Mouse (Mus musculus): ENCODE results near the gene Rps6ka2.
"Not testable (repeated sequence)": the region's sequence is repeated elsewhere in the genome, so short reads cannot be mapped to it uniquely, and the experiment has no call there.

Rps6ka2 gene

DNA sequence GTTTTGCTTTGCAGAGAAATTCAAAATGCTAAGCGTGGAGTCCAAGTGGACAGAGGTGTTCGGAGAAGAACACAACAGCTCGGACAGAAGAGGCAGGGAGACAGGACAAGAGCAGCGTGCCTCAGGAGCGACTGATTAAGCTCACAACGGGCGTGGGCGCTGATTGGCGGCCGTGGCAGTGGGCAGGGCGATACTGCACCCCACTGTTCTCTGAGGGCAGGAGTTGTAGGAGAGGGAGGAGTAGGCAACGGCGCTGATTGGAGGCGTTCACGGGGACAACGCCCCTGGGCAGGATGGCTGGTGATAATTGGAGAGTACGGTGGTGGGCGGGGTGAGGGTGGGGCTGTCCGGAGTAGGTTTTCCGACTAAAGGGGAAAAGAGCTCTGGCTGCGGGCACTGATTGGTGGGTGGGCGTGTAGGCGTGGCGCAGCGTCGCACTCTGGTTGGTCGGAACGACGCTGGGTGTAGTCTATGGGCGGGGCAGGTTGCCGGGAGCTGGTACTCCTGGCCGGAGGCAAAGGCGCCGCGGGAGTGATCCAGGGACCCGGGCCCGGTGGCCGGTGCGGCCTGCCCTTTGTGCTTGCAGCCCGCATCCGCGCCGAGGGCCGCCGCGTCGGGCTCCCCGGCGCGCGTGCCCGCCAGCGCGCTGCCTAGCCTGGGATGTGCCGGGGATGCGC lies at the start of gene Rps6ka2:
TSS of gene Rps6ka2 (plus strand) at position 489 of the 677 bp plus-strand sequence.
- DNase-seq, result peak; percentile 95

DNA sequence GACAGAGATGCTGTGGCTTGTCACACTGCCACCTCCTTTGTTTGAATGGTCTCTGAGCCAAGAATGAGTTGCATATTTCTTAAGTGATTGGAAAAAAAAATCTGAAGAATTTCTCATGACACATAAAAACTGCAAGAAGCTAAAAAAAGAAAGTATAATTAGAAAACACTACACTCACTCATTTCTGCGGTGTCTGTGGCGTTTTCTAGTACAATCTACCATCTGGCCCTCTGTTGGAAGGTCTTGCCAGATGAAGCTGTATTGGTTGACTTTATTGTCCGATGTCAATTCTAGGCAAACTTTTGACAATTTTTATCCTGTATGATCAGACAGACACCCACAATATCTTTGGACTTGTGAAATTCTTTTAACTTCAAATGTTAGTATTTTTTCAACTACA lies 49.1 kb upstream of the Rps6ka2 start:
- not testable (repeated sequence) for DNase-seq

DNA sequence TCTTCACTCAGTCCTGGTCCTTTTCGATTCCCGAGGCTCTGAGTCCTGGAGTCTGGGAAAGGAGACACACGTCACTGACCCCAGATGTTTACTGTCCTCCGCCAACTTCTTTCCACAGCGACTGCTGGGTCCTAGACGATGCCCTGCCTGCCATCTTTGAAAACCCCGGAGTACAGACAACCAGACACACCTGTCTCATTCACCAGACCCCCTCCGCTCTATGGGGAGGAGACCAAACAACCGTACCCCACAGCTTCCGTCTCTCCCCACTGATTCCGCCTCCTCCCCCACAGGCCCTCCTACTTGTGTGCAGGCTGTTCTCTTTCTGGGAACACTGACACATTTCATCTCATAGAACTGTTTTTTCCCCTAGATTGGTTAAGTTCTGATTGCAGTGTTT lies 47.4 kb upstream of the Rps6ka2 start:
- not testable (repeated sequence) for DNase-seq

DNA sequence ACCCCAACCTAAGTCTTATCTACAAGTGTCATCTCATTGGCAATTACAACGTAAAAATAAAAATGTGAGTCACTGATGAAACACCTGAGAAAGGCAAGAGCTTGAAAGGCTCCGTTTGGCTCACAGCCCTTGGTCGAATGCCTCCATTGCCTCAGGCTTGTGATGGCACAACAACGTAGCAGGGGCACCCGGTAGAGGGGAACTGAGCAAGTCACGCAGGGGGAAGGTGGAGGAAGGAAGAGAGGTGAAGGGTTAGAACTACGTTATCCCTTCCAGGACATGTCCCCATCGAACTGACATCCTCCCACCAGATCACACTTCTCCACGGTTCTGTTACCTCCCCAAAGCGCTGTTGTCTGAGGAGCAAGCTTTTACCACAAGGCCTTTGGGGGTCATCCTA lies 43.4 kb upstream of the Rps6ka2 start:
- DNase-seq, result not testable (repeated sequence)

DNA sequence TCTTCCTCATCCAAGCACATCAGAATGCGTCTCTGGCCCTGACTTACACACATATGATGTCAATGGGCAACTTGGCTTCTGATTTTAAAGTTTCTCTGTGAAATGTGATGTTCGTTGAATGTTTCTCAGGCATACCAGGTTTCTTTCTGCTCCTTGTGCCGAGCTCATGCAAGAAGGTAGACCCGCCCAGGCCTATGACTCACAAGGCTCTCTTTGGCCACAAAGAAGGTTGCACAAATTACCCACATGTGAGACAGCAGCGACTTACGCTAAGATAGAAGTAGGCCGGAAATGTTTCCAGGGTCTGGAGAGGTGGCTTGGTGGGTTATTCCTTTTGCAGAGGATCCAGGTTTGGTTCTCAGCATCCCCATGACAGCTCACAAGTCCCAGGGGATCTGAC lies 35.9 kb upstream of the Rps6ka2 start:
- DNase-seq, result not testable (repeated sequence)

DNA sequence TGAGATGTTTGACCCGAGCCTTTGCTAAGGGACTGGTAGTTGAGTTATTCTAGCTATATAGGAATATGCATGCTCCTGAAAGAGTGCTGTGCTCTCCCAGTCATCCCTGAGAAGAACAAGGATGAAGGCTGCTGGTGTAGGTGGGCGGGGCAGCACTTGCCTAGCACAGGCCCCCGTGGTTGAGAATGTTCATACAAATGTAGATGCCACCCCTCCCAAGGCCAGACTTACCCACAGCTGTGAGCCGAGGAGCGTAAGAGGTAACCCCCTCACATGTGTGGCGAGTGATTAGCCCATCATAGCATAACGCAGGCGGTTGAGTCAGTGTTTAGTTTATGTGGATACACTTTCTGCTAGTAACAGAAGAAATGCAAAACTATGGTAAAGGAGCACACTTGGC lies 34.6 kb upstream of the Rps6ka2 start:
- DNase-seq, result not testable (repeated sequence)

DNA sequence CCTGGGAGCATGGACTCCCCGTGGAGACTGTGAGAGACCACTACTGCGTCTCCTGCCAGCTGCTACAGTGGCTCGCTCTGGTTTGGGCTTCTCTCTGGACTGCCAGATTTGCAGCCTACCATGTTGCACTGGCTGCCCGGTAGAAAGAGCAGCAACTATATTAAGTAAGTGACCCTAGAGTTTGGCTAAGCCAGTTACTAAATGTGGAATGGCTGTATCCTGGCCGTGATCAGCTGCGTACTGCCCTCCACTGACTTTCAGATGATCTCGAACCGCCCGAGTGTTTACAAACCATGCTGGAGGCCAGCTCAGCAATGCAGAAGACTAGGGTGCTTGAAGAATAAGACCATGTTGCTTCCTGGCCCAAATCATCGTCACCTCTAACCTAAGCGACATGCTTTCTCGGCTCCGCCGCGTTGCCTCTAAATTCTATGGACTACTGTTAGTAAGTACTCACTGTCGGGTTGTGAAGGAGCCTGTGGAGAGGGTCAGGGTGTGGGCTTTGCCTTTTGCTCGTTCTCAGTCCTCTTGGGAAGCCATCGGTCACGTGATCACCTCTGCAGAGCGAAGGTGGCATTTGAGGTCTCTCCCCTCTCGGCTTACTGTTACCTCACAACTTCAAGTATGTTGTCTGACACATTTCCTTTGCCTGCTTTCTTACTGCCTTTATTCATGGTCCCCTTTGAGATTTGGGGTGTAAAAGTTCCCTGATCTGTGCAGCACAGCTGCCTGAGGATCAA lies 31.6 kb upstream of the Rps6ka2 start:
- no peak for DNase-seq

DNA sequence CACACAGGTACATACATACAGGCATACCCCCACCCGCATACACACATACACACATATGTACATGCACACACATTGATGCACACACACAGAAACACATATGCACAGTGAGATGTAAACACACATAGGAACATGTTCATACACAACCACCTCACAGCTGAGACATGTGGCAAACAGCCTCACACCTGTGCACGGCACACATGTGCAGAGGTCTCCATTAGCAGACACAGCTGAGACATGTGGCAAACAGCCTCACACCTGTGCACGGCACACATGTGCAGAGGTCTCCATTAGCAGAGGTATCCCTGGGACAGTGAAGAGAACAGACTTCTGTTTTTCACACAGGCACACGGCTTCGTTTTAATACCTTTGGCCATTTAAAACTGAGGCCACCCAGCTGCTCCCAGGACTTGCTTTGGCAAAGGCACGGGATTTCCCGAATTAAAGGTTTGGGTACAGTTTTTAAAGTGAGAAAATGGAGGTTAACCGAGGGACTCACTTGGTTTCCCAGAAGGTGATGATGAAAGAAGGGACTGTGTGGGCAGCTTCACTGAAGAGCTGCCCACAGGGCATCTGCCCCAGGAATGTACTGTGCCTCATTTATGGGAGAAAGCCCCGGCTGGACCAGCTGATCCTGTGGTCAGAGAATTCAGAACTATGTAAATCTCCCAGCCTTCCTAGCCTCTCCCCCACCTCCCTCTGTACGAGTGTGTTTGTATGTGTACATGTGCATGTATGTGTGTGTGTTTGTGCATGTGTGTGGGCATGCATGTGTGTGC lies 29.3 kb upstream of the Rps6ka2 start:
- DNase-seq, result no peak

DNA sequence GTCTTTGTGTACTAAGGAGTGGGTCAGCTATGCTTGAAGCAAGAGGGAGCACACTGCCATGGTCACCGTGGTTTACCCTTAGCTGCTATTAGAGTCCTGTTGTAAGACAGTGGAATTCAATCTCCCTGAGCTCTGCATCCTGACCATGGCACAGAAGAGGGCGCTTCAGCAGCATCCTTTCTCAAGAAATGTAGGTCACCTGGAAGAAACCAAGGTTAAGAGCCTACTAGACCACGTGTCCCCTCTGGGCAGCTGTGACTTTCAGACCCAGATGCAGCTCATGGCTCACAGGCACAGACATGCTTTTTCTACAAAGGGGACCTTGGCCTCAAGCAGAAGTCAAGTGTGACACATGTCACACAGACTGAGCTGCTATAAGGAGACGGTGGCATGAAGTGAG lies 27.5 kb upstream of the Rps6ka2 start:
- DNase-seq, result peak; percentile 39

DNA sequence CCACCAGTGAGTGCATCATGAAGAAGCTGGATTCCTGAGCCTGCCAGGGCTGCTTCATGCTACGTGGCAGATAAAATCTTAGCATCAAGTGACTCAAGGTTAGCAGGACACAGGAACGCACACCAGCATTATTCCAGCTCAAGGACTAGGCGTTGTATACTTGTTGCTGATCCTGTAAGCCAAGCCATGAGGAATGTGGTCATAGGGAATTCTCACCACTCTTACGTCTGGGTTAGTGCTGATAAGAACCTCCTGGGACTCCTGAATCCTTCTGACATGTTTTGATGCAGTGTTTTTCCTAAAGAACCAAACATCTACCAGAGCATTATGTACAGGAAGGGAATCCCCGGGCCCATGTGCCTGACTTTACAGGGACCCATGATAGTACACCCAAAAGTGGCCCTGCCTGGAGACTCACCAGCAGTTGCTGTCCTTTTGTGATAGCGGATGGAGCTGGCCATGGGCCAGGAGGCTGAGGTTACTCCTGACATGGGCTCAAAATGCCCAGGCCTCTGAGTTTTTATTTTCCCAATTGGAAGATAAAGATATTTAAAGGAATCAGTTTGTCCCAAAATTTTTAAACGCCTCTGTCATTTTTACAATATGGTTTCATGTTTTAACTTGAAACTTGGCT lies 25.9 kb upstream of the Rps6ka2 start:
- DNase-seq, result no peak

DNA sequence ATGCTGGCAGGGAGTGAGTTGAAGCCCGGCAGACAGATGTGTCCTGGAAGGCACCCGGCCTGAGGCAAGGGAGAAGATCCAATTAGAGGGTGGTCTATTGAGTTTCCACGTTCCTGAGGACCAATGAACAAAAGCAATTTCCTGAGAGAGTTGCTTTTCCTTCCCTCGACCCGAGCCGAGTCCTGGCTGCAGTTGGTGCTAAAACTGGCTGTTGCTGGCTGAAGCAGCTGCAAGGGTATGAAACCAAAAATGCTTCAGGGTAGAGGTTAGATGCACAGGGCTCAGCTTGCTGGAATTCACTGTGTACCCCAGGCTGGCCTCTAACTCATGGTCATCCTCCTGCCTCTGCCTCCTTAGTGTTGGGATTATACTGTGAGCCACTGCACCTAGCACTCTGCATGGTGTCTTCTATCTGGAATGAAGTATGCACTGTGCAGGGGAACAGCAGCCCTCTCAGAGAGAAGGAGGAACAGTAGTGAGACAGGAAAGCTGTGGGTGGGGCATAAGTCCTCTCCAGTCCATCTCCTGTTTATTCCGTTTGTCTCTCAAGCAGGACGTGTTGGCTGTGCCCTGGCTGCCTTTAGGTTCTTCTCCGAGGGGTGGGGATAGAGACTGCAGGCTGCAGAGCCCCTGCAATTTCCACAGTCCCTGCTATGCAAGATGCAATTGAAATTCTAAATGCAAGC lies 24.4 kb upstream of the Rps6ka2 start:
- no peak for DNase-seq

DNA sequence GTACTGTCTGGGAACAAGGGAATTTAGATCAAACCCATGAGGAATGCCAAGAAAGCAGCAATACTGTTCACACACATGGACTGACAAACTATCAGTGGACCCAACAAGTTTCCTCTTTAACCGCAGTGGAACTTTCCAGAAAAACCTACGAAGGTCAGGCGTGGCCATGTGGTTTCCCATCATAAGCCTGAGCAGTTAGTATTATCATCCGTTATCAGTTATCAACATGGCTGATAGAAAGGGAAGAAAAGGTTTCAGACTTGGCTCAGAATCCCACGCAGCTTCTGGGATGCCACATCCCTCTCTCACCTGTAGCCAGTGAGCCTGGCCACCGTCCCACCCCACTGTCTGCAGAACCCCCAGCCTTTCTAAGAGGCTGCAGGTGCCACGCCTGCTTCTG lies 23.4 kb upstream of the Rps6ka2 start:
- DNase-seq, result no peak

DNA sequence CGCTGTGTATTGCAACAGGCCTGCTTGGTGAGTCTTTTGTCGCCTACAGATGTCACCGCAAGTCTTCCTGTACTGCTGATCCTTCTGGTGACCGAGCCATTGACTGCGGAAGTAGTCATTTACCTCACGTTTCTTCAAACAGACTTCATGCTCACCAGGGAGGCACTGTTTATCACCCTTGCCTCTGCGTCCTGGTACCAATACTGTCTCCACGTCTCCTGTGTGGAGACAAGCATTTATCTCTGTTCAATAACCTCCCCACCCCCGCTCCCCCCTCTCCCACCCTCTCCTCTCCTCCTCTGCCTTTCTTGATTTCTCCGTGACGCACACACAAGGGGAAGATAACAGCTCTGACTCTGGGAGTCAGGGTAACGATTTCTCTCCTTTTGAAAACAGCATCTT lies 22.0 kb upstream of the Rps6ka2 start:
- DNase-seq, result peak; percentile 31

DNA sequence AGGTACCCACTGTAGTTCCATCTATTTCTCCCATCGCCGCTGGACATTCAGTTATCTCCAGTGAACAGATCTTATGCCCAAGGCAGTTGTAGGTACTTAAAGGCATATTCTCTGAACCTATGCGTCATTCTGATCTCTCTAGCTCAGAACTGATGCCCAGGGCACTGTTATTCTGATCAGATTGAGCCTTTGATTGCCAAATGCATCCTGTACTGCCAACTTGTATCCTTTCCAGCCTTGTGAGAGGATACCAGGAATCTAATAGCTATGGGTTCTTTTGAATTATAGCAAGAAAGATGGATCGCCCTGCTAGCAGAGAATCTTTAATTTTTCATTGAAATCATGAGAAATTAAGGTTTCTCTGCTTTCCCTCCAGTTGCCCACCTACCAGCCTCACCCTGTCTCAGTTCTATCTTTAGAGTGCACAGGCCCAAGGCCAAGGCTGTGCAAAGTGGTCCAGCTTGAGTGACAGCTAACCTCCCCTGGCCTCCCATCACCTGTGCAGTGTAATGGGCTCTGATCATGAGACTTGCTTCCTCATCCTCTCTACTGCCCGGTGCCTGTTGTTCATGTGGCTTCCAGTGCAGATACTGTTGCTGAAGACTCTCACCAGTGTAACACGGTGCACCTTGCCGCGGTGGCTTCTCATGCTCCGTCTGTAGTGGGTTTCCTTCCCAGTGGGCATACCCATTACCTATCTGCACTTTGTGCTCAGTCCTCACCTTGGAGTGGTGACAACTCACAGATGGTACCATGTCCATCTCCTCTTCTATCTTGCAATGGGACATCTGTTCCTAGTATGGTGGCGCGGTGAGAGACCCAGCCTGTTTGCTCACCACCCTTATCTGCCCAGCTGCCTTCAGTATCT lies 20.4 kb upstream of the Rps6ka2 start:
- DNase-seq, result no peak

DNA sequence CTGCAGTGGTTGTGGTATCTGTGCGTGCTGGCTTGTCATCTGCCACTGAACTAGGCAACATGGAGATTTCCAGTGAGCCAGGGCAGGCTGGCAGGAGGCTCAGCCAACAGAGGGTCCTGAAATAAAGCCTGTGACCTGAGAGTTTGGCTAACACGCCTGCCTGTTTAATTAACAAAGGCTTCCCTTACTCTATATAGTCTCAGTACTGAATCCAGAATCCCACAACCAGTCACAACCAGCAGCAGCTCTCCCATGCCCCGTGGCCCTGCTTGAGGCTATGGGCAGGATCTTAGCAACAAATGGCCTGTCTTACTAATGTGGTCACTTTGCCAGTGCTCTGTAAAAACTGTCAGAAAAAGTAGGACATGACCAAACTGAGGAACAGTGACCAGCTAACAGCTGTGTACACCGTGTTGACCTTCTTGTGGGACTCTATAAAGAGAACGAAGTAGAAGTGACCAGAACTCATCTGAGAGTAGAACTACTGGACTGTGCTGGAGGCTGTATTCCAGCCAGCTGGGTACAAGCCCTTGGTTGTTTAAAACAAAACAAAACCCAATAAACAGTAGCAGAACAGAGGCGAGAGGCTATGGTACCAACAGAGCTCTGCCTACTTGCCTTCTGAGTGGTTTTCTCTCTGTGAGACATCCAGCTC lies 18.3 kb upstream of the Rps6ka2 start:
- no peak for DNase-seq

DNA sequence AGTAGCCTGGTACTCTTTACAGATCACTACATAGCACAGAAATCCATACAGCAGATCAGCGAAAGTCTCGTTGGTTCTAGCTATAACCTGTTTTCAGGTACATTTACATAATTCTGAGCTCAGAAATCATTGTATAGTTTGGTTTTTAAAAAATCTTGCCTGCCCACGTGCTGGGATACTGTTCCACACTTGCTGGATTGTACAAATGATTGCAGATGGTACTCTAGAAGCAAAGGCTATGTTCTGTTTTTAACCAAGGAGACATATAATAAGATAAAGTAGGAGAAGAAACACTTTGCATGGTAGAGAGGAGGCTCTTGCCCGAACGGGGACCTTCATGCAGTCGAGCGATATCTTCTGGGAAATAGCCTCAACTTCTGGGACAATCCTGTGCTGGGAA lies 17.3 kb upstream of the Rps6ka2 start:
- no peak for DNase-seq

DNA sequence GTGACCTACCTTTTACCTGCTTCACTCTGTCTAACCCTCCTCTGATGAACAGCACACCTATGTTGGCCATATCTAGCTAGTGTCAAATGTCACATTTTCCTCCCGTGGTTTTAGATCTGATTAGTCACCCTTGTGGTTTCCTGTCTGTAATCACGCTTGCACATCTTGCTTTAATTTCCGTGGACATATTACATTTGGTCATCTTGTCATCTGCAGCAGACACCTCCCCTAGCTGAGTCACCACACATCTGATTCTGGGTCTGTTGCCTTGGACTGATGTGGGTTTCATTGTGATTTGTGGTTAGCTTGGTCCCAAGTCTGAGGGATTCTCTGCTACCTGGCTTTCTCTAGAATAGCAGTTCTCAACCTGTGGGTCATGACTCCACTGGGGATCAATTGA lies 6.0 kb upstream of the Rps6ka2 start:
- no peak for DNase-seq

DNA sequence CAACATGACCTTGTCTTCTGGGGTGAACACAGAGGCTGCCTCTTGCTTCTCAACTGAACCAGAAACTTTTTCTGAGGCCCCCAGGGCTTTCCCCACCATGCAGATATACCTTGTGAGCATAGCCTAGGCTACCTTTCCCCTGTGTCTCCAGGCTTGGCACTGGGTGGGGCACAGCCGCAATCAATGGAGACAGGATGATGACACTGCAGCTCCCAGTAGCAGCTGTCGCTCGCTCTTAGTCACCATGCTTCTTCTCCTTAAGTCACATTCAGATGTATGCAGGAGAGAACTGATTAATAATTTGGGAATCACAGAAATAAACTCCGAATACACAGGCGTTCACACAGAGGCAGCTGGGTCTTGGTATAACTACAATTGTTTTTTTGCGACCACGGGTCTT lies 4.4 kb upstream of the Rps6ka2 start:
- no peak for DNase-seq

DNA sequence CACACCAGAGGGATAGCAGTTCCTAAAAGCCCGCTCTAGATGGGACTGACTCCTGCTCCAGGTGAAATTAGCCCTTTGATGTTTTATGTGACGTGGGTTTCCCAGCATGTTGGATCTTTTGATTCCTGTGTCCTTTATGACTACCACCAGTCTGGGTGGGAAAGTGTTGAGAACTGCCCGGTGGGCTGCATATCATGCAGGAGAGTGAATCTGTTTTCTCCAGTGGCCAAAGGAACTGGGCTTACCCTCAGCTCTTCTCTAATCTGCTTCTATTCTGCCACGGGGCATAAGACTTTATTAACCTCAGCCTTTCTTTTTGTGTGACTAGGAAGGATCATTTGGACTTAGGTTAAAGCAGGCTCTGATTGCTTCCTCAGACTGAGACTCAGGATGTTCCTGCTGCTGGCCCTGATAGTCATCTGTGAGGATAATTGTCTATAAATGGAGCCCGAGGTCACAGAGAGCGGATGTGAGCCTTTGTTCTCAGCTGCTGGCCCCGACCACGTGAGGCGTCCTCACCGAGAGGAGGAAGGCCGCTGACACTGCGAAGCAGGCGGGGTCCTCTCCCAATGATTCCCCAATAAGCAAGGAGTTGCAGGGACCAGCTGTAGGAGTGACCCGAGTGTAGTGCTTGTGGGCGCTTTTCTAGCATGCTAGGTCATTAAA lies 821 bp upstream of the Rps6ka2 start:
- DNase-seq, result no peak
